Mouse (Mus musculus) limb, embryonic 12.5 days (tissue): Measurements from ENCODE around the gene Asphd1. TPM values are rescaled to one million over a fixed set of nuclear protein-coding genes. Genes with fewer than 3 reads are reported as not detected.

ENCODE experiments used
- ATAC-seq: fragments of 200-750 bp; cut with Nextera tagmentation; 2 replicates; pipeline ENCODE4 v1.8.0; 2017; ENCODE audit warnings: low read depth, moderate TSS enrichment; ENCODE audit not compliant: insufficient number of reproducible peaks, insufficient read depth, low FRiP score, low TSS enrichment
- H3K27ac ChIP-seq: fragments of 300-500 bp; sonication (generic); 2 replicates; pipeline ENCODE4 v1.5.1; 2016; ENCODE audit warnings: mild to moderate bottlenecking, moderate library complexity
- H3K27me3 ChIP-seq: fragments of 300-500 bp; sonication (generic); 2 replicates; pipeline ENCODE4 v1.6.1; 2016; ENCODE audit warnings: mild to moderate bottlenecking, moderate library complexity
- H3K36me3 ChIP-seq: fragments of 300-500 bp; sonication (generic); 2 replicates; pipeline ENCODE4 v1.6.1; 2016; ENCODE audit warnings: mild to moderate bottlenecking, moderate library complexity
- H3K4me1 ChIP-seq: fragments of 300-500 bp; sonication (generic); replicated peaks from 2 replicates; pipeline ENCODE4 v1.6.1; 2016
- H3K4me2 ChIP-seq: fragments of 300-500 bp; sonication (generic); 2 replicates; pipeline ENCODE4 v1.6.1; 2016; ENCODE audit warnings: mild to moderate bottlenecking, moderate library complexity
- H3K4me3 ChIP-seq: fragments of 300-500 bp; sonication (generic); replicated peaks from 2 replicates; pipeline ENCODE4 v1.5.1; 2016; ENCODE audit warnings: mild to moderate bottlenecking
- H3K9ac ChIP-seq: fragments of 300-500 bp; sonication (generic); replicated peaks from 2 replicates; pipeline ENCODE4 v1.6.1; 2016; ENCODE audit warnings: mild to moderate bottlenecking, moderate library complexity
- H3K9me3 ChIP-seq: fragments of 300-500 bp; sonication (generic); 2 replicates; pipeline ENCODE4 v1.6.1; 2016; ENCODE audit warnings: mild to moderate bottlenecking, moderate library complexity
- WGBS: fragments of 180-500 bp; shearing (Covaris S2); methylation state at CpG from one replicate; pipeline ENCODE4 v1.1.7; 2016; 5-methylcytosine and 5-hydroxymethylcytosine counted together
- polyA plus RNA-seq: library from polyadenylated mRNA; unstranded; fragments of >200 nt; fragmentation: Nextera tagmentation; extraction: Ambion mirVana; gene quantifications from 2 replicates; pipeline ENCODE4 v1.2.1, GENCODE M21; 2016

Gene Asphd1
- polyA plus RNA-seq: 0.17 and 0.30 TPM in 2 replicates

- ATAC-seq: peak; percentile 45
- Histone ChIP-seq H3K27me3 (peaks cover 59% of the 10 kb centered on the region), H3K4me1 (peaks cover 21% of the 10 kb centered on the region), H3K27ac (no peak within 1 kb of the TSS), H3K9ac (0 out of 2 replicates have a peak within 1 kb of the TSS, but pooled peaks have one; percentile 37), H3K4me3 (peak within 1 kb of the TSS; percentile 51), H3K36me3 (peaks cover 8% of the 10 kb centered on the region), H3K9me3 (no peaks in the 10 kb centered on the region), H3K4me2 (peak within 1 kb of the TSS; percentile 100)
- 0% methylated on average over 21 of the region's 21 CpGs for WGBS
Observed at GRCm38 (mm10) chr7:126949403-126949792, at the start of gene Asphd1. Gene Asphd1, minus strand, starts transcription at chr7:126949582.

GRCm38 (mm10) chr7:126996449-126996848 is 47.1 kb upstream of the Asphd1 start:
- Histone ChIP-seq H3K27ac (no peak overlapping the region), H3K4me1 (no peaks in the 10 kb centered on the region), H3K4me2 (no peak overlapping the region), H3K27me3 (no peaks in the 10 kb centered on the region), H3K9ac (no peak overlapping the region), H3K9me3 (no peaks in the 10 kb centered on the region), H3K36me3 (no peaks in the 10 kb centered on the region), H3K4me3 (no peak overlapping the region)
- WGBS: 90% methylated on average over 4 of the region's 4 CpGs
- ATAC-seq: no peak

GRCm38 (mm10) chr7:126988816-126989215 is 39.4 kb upstream of the Asphd1 start:
- no peak overlapping the region for H3K27ac ChIP-seq
- 0 out of 2 replicates have a peak, but pooled peaks cover 4% of the 10 kb centered on the region for H3K4me1 ChIP-seq
- ATAC-seq: no peak
- H3K4me3 ChIP-seq: no peak overlapping the region
- no peaks in the 10 kb centered on the region for H3K27me3 ChIP-seq
- H3K9ac ChIP-seq: no peak overlapping the region; the same call in 1 of the 2 replicates
- H3K4me2 ChIP-seq: no peak overlapping the region
- H3K9me3 ChIP-seq: no peaks in the 10 kb centered on the region
- H3K36me3 ChIP-seq: no peaks in the 10 kb centered on the region
- WGBS: 76% methylated on average over 8 of the region's 8 CpGs

GRCm38 (mm10) chr7:126986319-126986718 is 36.9 kb upstream of the Asphd1 start:
- WGBS: 42% methylated on average over 9 of the region's 9 CpGs

GRCm38 (mm10) chr7:126984667-126985444 is 35.5 kb upstream of the Asphd1 start:
- no peaks in the 10 kb centered on the region for H3K27me3 ChIP-seq
- no peak overlapping the region for H3K4me2 ChIP-seq
- no peak overlapping the region for H3K27ac ChIP-seq
- no peak overlapping the region for H3K4me3 ChIP-seq
- H3K36me3 ChIP-seq: peaks cover 15% of the 10 kb centered on the region
- H3K9me3 ChIP-seq: no peaks in the 10 kb centered on the region
- no peak for ATAC-seq
- 0 out of 2 replicates have a peak, but pooled peaks cover 4% of the 10 kb centered on the region for H3K4me1 ChIP-seq
- H3K9ac ChIP-seq: no peak overlapping the region
- WGBS: 33% methylated on average over 10 of the region's 10 CpGs

More at GRCm38 (mm10) chr7:126986319-126986718, 36.9 kb upstream of the Asphd1 start:
- H3K4me1 ChIP-seq: 0 out of 2 replicates have a peak, but pooled peaks cover 4% of the 10 kb centered on the region
- no peak overlapping the region for H3K27ac ChIP-seq
- H3K9ac ChIP-seq: no peak overlapping the region
- H3K36me3 ChIP-seq: peaks cover 2% of the 10 kb centered on the region; the same call in 1 of the 2 replicates
- H3K4me3 ChIP-seq: no peak overlapping the region
- no peak overlapping the region for H3K4me2 ChIP-seq
- H3K9me3 ChIP-seq: no peaks in the 10 kb centered on the region
- H3K27me3 ChIP-seq: no peaks in the 10 kb centered on the region
- no peak for ATAC-seq

- WGBS: 80% methylated on average over 7 of the region's 7 CpGs
- Histone ChIP-seq H3K27me3 (no peaks in the 10 kb centered on the region), H3K9ac (no peak overlapping the region), H3K4me1 (0 out of 2 replicates have a peak, but pooled peaks cover 4% of the 10 kb centered on the region), H3K4me2 (no peak overlapping the region), H3K27ac (no peak overlapping the region), H3K9me3 (no peaks in the 10 kb centered on the region), H3K36me3 (peaks cover 32% of the 10 kb centered on the region), H3K4me3 (no peak overlapping the region)
- no peak for ATAC-seq
Observed at GRCm38 (mm10) chr7:126983113-126983512, 33.7 kb upstream of the Asphd1 start.

GRCm38 (mm10) chr7:126982054-126982453 is 32.7 kb upstream of the Asphd1 start:
- H3K4me2 ChIP-seq: no peak overlapping the region
- H3K9me3 ChIP-seq: no peaks in the 10 kb centered on the region
- 91% methylated on average over 4 of the region's 4 CpGs for WGBS
- no peak overlapping the region for H3K27ac ChIP-seq
- no peaks in the 10 kb centered on the region for H3K27me3 ChIP-seq
- ATAC-seq: no peak
- no peak overlapping the region for H3K9ac ChIP-seq
- peaks cover 8% of the 10 kb centered on the region; the same call in 1 of the 2 replicates for H3K4me1 ChIP-seq
- peaks cover 37% of the 10 kb centered on the region for H3K36me3 ChIP-seq
- no peak overlapping the region for H3K4me3 ChIP-seq

GRCm38 (mm10) chr7:126981601-126982000 is 32.2 kb upstream of the Asphd1 start:
- ATAC-seq: no peak
- Histone ChIP-seq H3K9me3 (no peaks in the 10 kb centered on the region), H3K4me1 (peaks cover 11% of the 10 kb centered on the region; the same call in 1 of the 2 replicates), H3K4me2 (no peak overlapping the region), H3K4me3 (no peak overlapping the region), H3K9ac (no peak overlapping the region), H3K27me3 (no peaks in the 10 kb centered on the region), H3K27ac (no peak overlapping the region), H3K36me3 (peaks cover 37% of the 10 kb centered on the region)
- WGBS: 82% methylated on average over 2 of the region's 2 CpGs

- Histone ChIP-seq H3K9me3 (no peaks in the 10 kb centered on the region), H3K27ac (no peak overlapping the region), H3K4me3 (no peak overlapping the region), H3K4me2 (no peak overlapping the region), H3K36me3 (peaks cover 37% of the 10 kb centered on the region), H3K27me3 (no peaks in the 10 kb centered on the region), H3K4me1 (peaks cover 9% of the 10 kb centered on the region; the same call in 1 of the 2 replicates), H3K9ac (no peak overlapping the region)
- WGBS: 95% methylated on average over 6 of the region's 6 CpGs
- ATAC-seq: no peak
Observed at GRCm38 (mm10) chr7:126978841-126979240, 29.5 kb upstream of the Asphd1 start.

GRCm38 (mm10) chr7:126976878-126977459 is 27.6 kb upstream of the Asphd1 start:
- Histone ChIP-seq H3K36me3 (peaks cover 37% of the 10 kb centered on the region), H3K9me3 (no peaks in the 10 kb centered on the region), H3K27ac (peak overlapping the region; percentile 89), H3K9ac (peak overlapping the region; percentile 96), H3K27me3 (no peaks in the 10 kb centered on the region), H3K4me2 (peak overlapping the region; percentile 91), H3K4me3 (peak overlapping the region; percentile 100), H3K4me1 (peaks cover 9% of the 10 kb centered on the region; the same call in 1 of the 2 replicates)
- 28% methylated on average over 14 of the region's 14 CpGs for WGBS
- peak; percentile 2; the same call in 1 of the 2 replicates for ATAC-seq
